Mouse (Mus musculus): ENCODE data around the gene Mdm2.

DNA sequence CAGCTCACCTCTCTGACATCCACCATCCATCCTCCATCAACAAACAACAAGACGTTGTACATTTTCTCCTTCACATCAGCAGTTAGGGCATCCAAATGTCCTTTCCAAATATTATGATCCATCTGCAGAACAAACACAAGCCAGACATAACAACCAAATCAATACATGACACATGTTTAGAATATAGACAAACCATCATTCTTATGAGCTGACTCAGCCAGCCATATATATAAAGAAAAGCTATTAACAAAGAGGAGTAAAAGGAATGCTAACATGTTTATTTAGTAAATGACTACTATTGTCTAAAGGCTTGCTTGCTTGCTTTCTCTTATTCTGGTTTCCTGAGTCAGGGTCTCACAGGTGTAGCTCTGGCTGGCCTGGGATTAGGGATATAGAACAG, 46.7 kb upstream of the Mdm2 start:
- TF ChIP-seq CTCF (IDR thresholded peaks at IDR 0.05; ENCODE audit: low read depth), result no peak
- TF ChIP-seq EP300 (IDR thresholded peaks at IDR 0.05; ENCODE audit: low read depth), result no peak
